Mouse (Mus musculus) lung, postnatal 14 days (tissue): ENCODE results near the gene Ubr4.
A peak's percentile ranks its signal among the peaks of the same experiment; 100 is the strongest.
"Not testable (repeated sequence)": the region's sequence is repeated elsewhere in the genome, so short reads cannot be mapped to it uniquely, and the experiment has no call there.

ENCODE experiments used
- DNase-seq: peaks from one replicate; pipeline ENCODE4 v3.0.0; 2021

Gene Ubr4

DNA sequence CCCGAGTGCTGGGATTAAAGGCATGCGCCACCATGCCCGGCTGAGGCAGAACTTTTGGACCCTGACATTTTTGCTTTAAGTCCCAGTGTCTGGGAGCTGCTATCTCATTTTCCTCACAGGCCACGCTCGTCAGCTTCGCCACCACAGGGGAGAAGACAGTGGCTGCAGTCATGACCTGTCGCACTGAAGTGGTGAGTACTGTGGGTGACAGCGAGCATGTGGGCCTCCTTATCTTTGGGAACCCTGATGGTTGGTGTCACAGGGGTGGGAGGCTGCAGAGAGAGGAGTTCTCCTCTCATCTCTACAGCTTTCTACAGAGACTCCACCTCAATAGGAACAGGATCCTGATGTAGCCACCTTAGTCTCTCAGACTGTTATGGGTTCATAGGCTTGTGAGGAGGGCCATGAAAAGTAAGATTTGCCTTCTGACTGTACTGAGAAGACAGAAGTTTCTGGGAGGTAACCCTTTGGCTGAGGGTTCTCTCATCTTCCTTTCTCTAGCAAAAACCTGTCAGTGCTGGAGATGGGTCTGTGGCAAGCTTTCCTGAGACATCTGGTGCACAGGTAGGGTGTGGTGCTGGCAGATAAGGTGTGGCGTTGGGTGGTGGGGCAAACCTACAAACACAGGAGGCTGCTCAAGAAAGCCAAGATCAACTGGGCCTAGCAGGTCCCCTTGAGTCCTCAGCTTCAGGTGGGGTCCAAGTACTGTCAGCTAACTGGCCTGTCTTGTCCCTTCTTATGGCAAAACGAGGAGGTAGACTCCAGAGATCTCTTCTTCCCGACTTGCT is 8.5 kb downstream of the Ubr4 start:
- no peak for DNase-seq

DNA sequence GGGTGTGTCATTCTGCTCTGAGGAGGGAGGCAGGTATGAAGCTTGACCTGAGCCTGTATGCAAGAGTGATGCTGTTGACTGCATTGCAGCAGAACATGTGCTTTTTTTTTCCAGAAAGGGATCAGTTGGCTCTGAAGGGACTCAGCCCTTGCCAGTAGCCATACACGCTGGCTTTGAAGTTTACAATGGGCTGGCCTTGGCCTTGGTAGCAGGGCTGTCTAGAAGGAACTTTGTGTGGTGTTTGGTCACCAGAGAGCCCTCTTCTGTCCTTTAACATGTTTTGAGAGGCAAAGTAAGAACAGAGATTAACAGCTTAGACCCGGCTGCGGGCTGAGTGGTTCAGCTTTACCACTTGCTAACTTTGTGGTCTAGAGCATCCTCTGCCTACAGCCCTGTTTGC is 14.9 kb downstream of the Ubr4 start:
- no peak for DNase-seq

DNA sequence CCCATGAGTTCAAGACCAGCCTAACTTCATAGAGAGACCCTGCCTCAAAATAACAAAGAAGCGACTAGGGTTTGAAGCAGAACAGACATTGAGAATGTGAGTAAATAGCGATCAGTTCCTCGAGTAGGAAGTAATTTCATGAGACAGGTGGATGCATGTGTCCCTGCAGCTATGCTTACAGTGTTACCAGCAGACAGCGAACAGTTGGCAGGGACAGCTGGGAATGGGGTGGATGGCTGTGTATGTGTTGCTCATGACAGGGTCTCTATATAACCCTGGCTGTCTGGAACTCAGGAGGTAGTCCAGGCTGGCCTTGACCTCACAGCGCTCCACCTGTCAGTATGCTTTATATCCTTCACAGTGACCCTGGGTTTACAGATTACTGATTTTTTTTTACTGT is 15.6 kb downstream of the Ubr4 start:
- no peak for DNase-seq

DNA sequence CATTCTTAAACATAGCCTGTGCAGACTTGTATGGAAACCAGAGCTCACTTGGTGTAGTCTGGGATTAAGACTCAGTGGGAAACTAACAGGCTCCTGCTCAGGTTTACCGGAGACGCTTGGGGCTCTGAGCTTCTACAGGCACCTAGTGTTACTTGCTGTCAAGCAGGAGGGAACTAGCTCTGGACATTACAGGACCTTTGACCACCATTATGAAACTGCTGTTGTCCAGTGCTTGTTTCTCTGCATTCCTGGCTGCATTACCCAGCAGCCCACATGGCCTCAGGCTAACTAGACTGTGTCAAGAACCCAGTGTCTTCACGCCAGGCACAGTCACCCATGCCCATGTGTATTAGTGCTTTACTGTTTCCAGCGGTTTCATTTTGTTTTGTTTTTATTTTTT is 20.7 kb downstream of the Ubr4 start:
- DNase-seq, result no peak

- DNase-seq, result no peak
Measured at GRCm38 (mm10) chr4:139373531-139373930, 21.1 kb downstream of the Ubr4 start.

GRCm38 (mm10) chr4:139379719-139380118 is 27.3 kb downstream of the Ubr4 start:
- DNase-seq, result no peak

DNA sequence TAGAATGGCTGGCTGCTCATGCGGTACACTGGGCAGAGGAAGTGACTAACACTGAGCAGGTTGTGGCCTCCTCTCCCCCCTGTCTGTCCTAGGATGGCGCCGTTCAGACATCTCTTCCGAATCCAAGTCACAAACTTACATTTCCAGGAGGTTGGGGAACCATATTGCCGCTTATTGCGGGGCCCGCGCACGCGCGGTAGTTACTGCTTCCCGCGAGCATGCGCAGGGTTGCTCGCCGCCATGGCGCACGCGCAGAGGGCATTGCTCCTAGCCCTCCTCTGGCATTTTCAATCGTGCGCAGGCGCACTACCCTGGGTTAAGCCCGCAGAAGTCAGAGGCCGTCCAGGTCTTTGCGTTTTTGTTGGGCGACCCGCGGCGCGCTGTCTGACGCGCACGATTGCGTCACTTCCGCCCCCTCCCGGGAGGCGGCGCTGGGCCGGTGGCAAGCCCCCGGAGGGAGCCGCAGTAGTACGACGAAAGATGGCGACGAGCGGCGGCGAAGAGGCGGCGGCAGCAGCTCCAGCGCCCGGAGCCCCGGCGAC is 27.9 kb downstream of the Ubr4 start:
- DNase-seq, result peak; percentile 100

DNA sequence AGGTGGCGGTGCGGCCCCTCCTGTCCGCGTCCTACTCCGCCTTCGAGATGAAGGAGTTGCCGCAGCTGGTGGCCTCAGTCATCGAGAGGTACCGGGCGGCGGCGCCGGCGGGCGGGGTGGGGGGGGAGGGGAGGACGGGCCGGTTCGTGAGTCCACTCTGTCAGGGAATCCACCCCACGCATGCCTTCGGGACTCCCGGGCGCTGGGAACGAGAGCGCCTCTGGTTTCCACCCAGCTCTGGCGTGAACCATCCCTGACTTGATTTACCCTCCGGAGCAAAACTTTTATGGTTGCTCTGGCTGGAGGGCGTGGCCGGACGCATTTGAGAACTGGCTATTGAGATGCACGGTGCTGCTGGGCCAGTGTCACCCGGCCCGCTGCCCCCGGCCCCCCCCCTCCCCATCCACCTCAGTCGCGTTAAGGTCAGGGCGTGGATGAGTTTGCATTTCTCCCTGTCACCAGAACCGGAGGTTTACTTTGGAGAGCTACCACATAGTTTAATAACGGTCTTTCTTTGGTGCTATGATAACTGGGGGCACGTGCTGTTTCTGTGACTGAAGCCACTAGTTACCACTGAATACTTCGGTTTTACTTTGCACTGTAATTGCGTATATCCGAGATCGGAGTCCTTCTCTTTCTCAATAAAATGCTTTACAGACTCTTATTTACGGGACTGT is 28.5 kb downstream of the Ubr4 start:
- peak; percentile 19 for DNase-seq

- no peak for DNase-seq
Measured at GRCm38 (mm10) chr4:139381452-139381845, 29.0 kb downstream of the Ubr4 start.

DNA sequence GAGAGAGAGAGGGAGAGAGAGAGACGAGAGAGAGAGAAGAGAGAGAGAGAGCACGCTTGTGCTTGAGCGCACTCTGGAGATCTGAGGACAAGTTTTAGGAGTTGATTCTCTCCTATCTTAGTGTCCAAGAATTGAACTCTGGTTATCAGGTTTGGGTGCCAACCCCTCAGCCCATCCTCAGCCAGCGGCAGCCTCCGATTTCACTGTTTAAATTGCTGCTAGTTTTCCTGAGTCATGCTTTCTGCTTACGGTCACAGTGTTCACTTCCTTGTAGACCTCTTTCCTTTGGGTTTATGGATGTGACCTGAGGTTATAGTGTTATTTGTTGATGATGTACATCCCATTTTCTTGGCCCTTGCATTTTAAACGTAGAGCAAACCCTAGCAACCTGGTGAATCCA is 29.8 kb downstream of the Ubr4 start:
- DNase-seq, result no peak

- not testable (repeated sequence) for DNase-seq
Measured at GRCm38 (mm10) chr4:139385841-139386240, 33.4 kb downstream of the Ubr4 start.

- DNase-seq, result peak; percentile 66
Measured at GRCm38 (mm10) chr4:139386869-139387319, 34.5 kb downstream of the Ubr4 start.

DNA sequence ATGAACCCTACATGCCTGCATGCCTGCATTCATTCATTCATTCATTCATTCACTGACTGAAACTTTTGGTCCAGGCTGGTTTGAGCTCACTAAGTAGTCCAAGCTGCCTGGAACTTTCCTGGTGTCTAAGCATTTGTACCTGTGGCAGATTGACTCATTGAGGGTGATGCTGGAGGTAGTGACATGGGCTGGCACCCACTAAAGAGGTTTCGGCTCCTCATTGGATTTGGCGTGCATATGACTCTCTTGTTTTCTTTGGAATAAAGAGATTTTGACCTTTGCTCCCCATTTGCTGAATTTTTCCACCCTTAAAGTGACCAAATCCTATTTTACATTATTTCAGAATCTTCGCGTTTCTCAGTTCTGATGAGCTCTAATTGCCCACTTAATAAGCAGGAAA is 37.1 kb downstream of the Ubr4 start:
- DNase-seq, result no peak

- no peak for DNase-seq
Measured at GRCm38 (mm10) chr4:139395431-139395830, 43.0 kb downstream of the Ubr4 start.

GRCm38 (mm10) chr4:139400487-139400886 is 48.1 kb downstream of the Ubr4 start:
- no peak for DNase-seq

GRCm38 (mm10) chr4:139403214-139403613 is 50.8 kb downstream of the Ubr4 start:
- DNase-seq, result no peak

- no peak for DNase-seq
Measured at GRCm38 (mm10) chr4:139411351-139411750, 58.9 kb downstream of the Ubr4 start.

- no peak for DNase-seq
Measured at GRCm38 (mm10) chr4:139417868-139418267, 65.5 kb downstream of the Ubr4 start.

GRCm38 (mm10) chr4:139421621-139422020 is 69.2 kb downstream of the Ubr4 start:
- no peak for DNase-seq

DNA sequence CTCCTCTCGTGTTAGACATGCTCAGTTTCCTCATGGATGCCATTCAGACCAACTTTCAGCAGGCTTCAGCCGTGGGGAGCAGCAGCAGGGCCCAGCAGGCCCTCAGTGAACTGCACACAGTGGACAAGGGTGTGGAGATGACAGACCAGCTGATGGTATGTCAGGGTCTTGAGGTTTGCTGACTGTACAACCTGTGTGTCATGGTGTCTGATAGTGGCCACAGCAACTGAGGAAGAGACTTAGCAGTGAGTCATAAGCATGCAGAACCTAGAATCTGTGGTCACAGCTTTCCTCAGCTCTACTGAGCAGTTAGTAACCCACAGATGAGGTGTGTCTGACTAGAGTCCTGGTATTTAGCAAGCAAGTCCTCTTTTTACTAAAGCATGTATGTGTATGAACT is 70.0 kb downstream of the Ubr4 start:
- no peak for DNase-seq

DNA sequence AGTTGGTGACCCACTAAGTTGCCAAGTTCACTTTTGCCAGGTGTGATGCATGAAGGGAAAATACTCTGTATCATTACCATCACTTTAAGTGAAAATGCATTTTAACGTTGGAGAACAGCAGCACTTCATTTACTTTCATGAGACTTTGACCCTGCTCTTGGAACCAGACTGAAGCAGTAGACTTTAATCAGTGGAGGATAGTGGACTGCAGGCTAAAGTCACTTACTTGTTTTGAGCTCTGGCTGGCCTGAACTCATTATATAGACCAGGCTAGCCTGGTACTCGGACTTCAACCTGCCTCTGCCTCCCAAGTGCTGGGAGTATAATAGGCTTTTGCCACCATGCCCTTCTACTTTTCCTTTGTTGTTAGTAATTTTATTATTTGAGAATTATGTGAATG is 70.9 kb downstream of the Ubr4 start:
- DNase-seq, result no peak

- peak; percentile 86 for DNase-seq
Measured at GRCm38 (mm10) chr4:139430176-139430575, 77.8 kb downstream of the Ubr4 start.

- DNase-seq, result peak; percentile 12
Measured at GRCm38 (mm10) chr4:139430891-139431290, 78.5 kb downstream of the Ubr4 start.
